Comparison of ENCODE assay signal across 8 mouse cellular contexts in the genomic region with DNA sequence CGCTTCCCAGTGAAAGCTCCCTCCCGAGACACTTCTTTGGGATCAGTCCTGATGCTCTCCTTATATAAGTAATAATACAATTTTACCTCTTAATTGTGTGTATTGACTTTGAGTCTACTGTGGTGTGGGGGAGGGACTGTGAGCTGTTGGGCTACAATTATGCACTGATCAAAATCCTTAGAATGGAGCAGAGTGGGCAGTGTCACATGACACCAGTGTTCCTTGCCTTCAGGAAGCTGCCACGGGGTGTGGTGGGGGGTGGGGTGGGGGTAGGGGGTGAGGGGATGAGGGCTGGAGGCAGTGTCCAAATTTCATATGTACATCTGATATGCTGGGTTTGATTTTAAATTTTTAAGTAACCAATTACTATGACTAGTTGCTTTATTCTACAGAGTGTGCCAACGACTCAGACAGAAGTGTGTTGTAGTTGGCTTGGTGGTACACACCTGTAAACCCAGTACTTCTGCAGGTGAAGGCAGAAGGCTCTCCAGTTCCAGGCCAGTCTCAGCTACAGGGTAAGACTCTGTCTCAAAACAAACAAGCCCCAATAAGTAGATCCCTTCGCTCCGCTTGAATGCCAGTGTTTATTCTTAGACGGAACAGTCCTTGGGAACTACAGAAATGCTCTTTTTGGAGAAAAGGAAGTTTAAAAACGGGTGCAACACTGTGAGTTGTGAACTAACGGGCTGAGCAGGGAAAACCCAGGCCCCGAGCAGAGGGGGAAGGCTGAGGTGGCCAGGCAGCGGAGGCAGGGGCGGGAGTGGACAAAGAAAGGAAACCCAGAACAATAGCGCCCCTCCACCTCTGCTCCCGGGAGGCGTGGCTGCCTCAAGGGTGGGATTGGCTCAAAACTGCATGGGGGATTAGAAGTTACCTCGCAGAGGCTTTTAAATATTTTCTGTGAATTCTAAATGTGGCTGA. TPM values are rescaled to one million over a fixed set of nuclear protein-coding genes. Genes with fewer than 3 reads are reported as not detected.
DNase-seq lines count a peak whose midpoint lies in the region; ATAC-seq and TF ChIP-seq lines count a peak whose summit lies in the region.

No protein-coding gene starts in this region.

- no peaks in the 10 kb centered on the region for H3K27me3 ChIP-seq in forebrain, postnatal 0 days (ENCODE audit: insufficient read depth, low read length)
- H3K27me3 ChIP-seq in limb, embryonic 10.5 days (ENCODE audit: low read depth, poor library complexity, severe bottlenecking), result no peaks in the 10 kb centered on the region
- H3K27me3 ChIP-seq in midbrain, embryonic 10.5 days (ENCODE audit: low read depth, poor library complexity, severe bottlenecking), result no peaks in the 10 kb centered on the region

- no peak for TF ChIP-seq CTCF in layer of hippocampus, adult 2 months (conservative IDR thresholded peaks at IDR 0.05)
- no peak for TF ChIP-seq CTCF in forebrain, postnatal 0 days (IDR thresholded peaks at IDR 0.05; ENCODE audit: low read depth)

- H3K9me3 ChIP-seq in forebrain, postnatal 0 days (ENCODE audit: low read length), result no peaks in the 10 kb centered on the region
- H3K9me3 ChIP-seq in limb, embryonic 10.5 days (replicated peaks), result no peaks in the 10 kb centered on the region
- H3K9me3 ChIP-seq in midbrain, embryonic 10.5 days (replicated peaks), result no peaks in the 10 kb centered on the region

- H3K4me2 ChIP-seq in forebrain, postnatal 0 days (ENCODE audit: low read depth), result peak overlapping the region; percentile 37

- no peak for DNase-seq in layer of hippocampus, adult 2 months (ENCODE audit: low spot score in 2 of 2)
- no peak for DNase-seq in layer of hippocampus, adult 18-20 months (ENCODE audit: low spot score in 2 of 2)
- no peak for DNase-seq in forebrain, postnatal 0 days
- peak; percentile 70 for DNase-seq in limb, embryonic 10.5 days (ENCODE audit: low spot score)
- peak; percentile 85 for DNase-seq in midbrain, embryonic 10.5 days (ENCODE audit: low spot score)
- peak; percentile 28 for DNase-seq in yolk sac, embryonic 10.5 days (ENCODE audit: low spot score)
- no peak for DNase-seq in layer of hippocampus, postnatal 25 days (ENCODE audit: extremely low spot score in 1 of 2, low spot score in 1 of 2)

- no peaks in the 10 kb centered on the region for H3K4me1 ChIP-seq in forebrain, postnatal 0 days (ENCODE audit: insufficient read depth)
- H3K4me1 ChIP-seq in limb, embryonic 10.5 days, result peaks cover 10% of the 10 kb centered on the region
- H3K4me1 ChIP-seq in midbrain, embryonic 10.5 days, result peaks cover 12% of the 10 kb centered on the region

- H3K4me3 ChIP-seq in layer of hippocampus, adult 2 months, result peak overlapping the region; percentile 29
- H3K4me3 ChIP-seq in forebrain, postnatal 0 days (ENCODE audit: low read depth, low read length), result 0 out of 2 replicates have a peak overlapping the region, but pooled peaks have one; percentile 6
- peak overlapping the region; percentile 41 for H3K4me3 ChIP-seq in limb, embryonic 10.5 days
- H3K4me3 ChIP-seq in midbrain, embryonic 10.5 days, result peak overlapping the region; percentile 39

- peak overlapping the region; percentile 59 for H3K27ac ChIP-seq in layer of hippocampus, adult 2 months
- H3K27ac ChIP-seq in forebrain, postnatal 0 days (ENCODE audit: low read depth, low read length), result no peak overlapping the region
- peak overlapping the region; percentile 87 for H3K27ac ChIP-seq in limb, embryonic 10.5 days
- peak overlapping the region; percentile 91 for H3K27ac ChIP-seq in midbrain, embryonic 10.5 days (replicated peaks)

- 13% methylated on average over 15 of the region's 16 CpGs for WGBS in forebrain, postnatal 0 days
- 20% methylated on average over 16 of the region's 16 CpGs for WGBS in limb, embryonic 10.5 days
- 11% methylated on average over 16 of the region's 16 CpGs for WGBS in midbrain, embryonic 10.5 days

- H3K36me3 ChIP-seq in forebrain, postnatal 0 days (ENCODE audit: insufficient read depth), result no peaks in the 10 kb centered on the region
- H3K36me3 ChIP-seq in limb, embryonic 10.5 days, result no peaks in the 10 kb centered on the region
- H3K36me3 ChIP-seq in midbrain, embryonic 10.5 days, result no peaks in the 10 kb centered on the region

- no peak for ATAC-seq in forebrain, postnatal 0 days
- ATAC-seq in hematopoietic stem cell, adult 5-6 weeks (replicated peaks in 1 of 2; ENCODE audit: insufficient read depth in 1 of 2, low FRiP score in 2 of 2, low TSS enrichment in 1 of 2, low read depth in 1 of 2, poor library complexity in 2 of 2, severe bottlenecking in 2 of 2), result peak; percentile 76 to 78

- H3K9ac ChIP-seq in forebrain, postnatal 0 days, result no peak overlapping the region

RNA-seq across cellular contexts. Expression of a gene that starts 45.0 kb away (rescaled TPM):
- total RNA-seq in layer of hippocampus, adult 2 months (2021), result 10 to 100 TPM; 65.8 to 66.9 TPM
- 10 to 100 TPM; 63.3 to 68.2 TPM for total RNA-seq in layer of hippocampus, adult 18-20 months (2021)
- 83.3 and 103 TPM in 2 replicates for total RNA-seq in forebrain, postnatal 0 days (2014; rRNA removed)
- 29.5 and 42.3 TPM in 2 replicates for polyA plus RNA-seq in forebrain, postnatal 0 days (2015; fragmentation: Nextera tagmentation; extraction: Ambion mirVana)
- 203 and 264 TPM in 2 replicates for total RNA-seq in hematopoietic stem cell, adult 5-6 weeks (2017)
- polyA plus RNA-seq in limb, embryonic 10.5 days (2016; fragmentation: Nextera tagmentation; extraction: Ambion mirVana), result 133 and 153 TPM in 2 replicates
- polyA plus RNA-seq in midbrain, embryonic 10.5 days (2016; fragmentation: Nextera tagmentation; extraction: Ambion mirVana), result 128 and 131 TPM in 2 replicates
- 10 to 100 TPM; 62.8 to 66.6 TPM for total RNA-seq in layer of hippocampus, postnatal 25 days (2021)

Comparison
In these comparisons a context has a peak if more than half of its experiments do, and no peak if none do; other contexts are left out.
1. DNase-seq: peak in limb, embryonic 10.5 days (single experiment), midbrain, embryonic 10.5 days (single experiment) and yolk sac, embryonic 10.5 days (single experiment); none in layer of hippocampus, adult 2 months (0 of 2), layer of hippocampus, adult 18-20 months (0 of 2), forebrain, postnatal 0 days (single experiment) and layer of hippocampus, postnatal 25 days (0 of 2).
2. Peak in every context shown above with its lines, with median percentiles within 50 percentile points of each other: H3K4me3 ChIP-seq.